Mouse (Mus musculus): Measurements from ENCODE around the gene Cypt12.

Gene Cypt12

GRCm38 (mm10) chr3:17948299-17948698 is at the start of gene Cypt12:
TSS of gene Cypt12 (plus strand) at chr3:17948410.
- no peak for DNase-seq (ENCODE audit: extremely low read depth, low read depth)

- DNase-seq (ENCODE audit: extremely low read depth, low read depth) = no peak
These were observed 34.4 kb upstream of the Cypt12 start for GRCm38 (mm10) chr3:17913796-17914195.

GRCm38 (mm10) chr3:17940206-17940605 is 8.0 kb upstream of the Cypt12 start:
- no peak for DNase-seq (ENCODE audit: extremely low read depth, low read depth)

All from MEL-GATA-1-ER (cell line).